Mouse (Mus musculus) monocyte, adult 2 months (primary cell): ENCODE data around the gene Cdc42ep2.
A peak's percentile ranks its signal among the peaks of the same experiment; 100 is the strongest.

Source experiments
- DNase-seq, 2 experiments: peaks; one replicate each; pipeline ENCODE4 v3.0.0; 2022; ENCODE audit warnings: low spot score in 2 of 2, low read depth in 1 of 2

Cdc42ep2 gene

GRCm38 (mm10) chr19:5924713-5925093, at the start of gene Cdc42ep2:
TSS of gene Cdc42ep2 (minus strand) at chr19:5924816.
- DNase-seq = peak; percentile 66 to 92

GRCm38 (mm10) chr19:5967664-5968063, 43.0 kb upstream of the Cdc42ep2 start:
- DNase-seq = no peak

GRCm38 (mm10) chr19:5966786-5967185, 42.2 kb upstream of the Cdc42ep2 start:
- DNase-seq = no peak

GRCm38 (mm10) chr19:5965910-5966309, 41.3 kb upstream of the Cdc42ep2 start:
- DNase-seq = no peak

- DNase-seq = peak in 1 of 2 experiments; percentile 57
Measured at GRCm38 (mm10) chr19:5965280-5965679, 40.7 kb upstream of the Cdc42ep2 start.

- DNase-seq = no peak
Measured at GRCm38 (mm10) chr19:5964804-5965203, 40.2 kb upstream of the Cdc42ep2 start.

- DNase-seq = peak; percentile 45 to 82
Measured at GRCm38 (mm10) chr19:5963883-5964562, 39.4 kb upstream of the Cdc42ep2 start, which contains the start of gene Pola2. TSS of gene Pola2 (minus strand) at chr19:5964202.

- DNase-seq = no peak
Measured at GRCm38 (mm10) chr19:5962651-5963050, 38.0 kb upstream of the Cdc42ep2 start.

GRCm38 (mm10) chr19:5957371-5957770, 32.8 kb upstream of the Cdc42ep2 start:
- no peak for DNase-seq

GRCm38 (mm10) chr19:5956685-5957084, 32.1 kb upstream of the Cdc42ep2 start:
- peak; percentile 26 to 67 for DNase-seq

- DNase-seq = no peak
Measured at GRCm38 (mm10) chr19:5955704-5956670, 31.4 kb upstream of the Cdc42ep2 start.

- DNase-seq = no peak
Measured at GRCm38 (mm10) chr19:5954936-5955335, 30.3 kb upstream of the Cdc42ep2 start.

- no peak for DNase-seq
Measured at GRCm38 (mm10) chr19:5954031-5954710, 29.6 kb upstream of the Cdc42ep2 start.

GRCm38 (mm10) chr19:5953201-5953770, 28.7 kb upstream of the Cdc42ep2 start:
- no peak for DNase-seq

GRCm38 (mm10) chr19:5952071-5952691, 27.6 kb upstream of the Cdc42ep2 start:
- DNase-seq = peak; percentile 42 to 63

GRCm38 (mm10) chr19:5951631-5952030, 27.0 kb upstream of the Cdc42ep2 start:
- no peak for DNase-seq

- no peak for DNase-seq
Measured at GRCm38 (mm10) chr19:5950218-5950617, 25.6 kb upstream of the Cdc42ep2 start.

- DNase-seq = peak in 1 of 2 experiments; percentile 52
Measured at GRCm38 (mm10) chr19:5945891-5946290, 21.3 kb upstream of the Cdc42ep2 start.

GRCm38 (mm10) chr19:5945027-5945426, 20.4 kb upstream of the Cdc42ep2 start:
- peak; percentile 48 to 74 for DNase-seq

GRCm38 (mm10) chr19:5944145-5944544, 19.5 kb upstream of the Cdc42ep2 start:
- peak; percentile 46 to 62 for DNase-seq

GRCm38 (mm10) chr19:5943404-5943803, 18.8 kb upstream of the Cdc42ep2 start:
- no peak for DNase-seq
